Mouse (Mus musculus): ENCODE data around the gene Cnot6. TPM values are rescaled to one million over a fixed set of nuclear protein-coding genes. Genes with fewer than 3 reads are reported as not detected.

The Cnot6 gene
- 109 TPM for polyA plus RNA-seq (2015; fragmentation: Illumina TruSeq; extraction: RNeasy Lipid Tissue Mini Kit (QIAGEN cat#74804); ENCODE audit: insufficient read depth, low replicate concordance)

DNA sequence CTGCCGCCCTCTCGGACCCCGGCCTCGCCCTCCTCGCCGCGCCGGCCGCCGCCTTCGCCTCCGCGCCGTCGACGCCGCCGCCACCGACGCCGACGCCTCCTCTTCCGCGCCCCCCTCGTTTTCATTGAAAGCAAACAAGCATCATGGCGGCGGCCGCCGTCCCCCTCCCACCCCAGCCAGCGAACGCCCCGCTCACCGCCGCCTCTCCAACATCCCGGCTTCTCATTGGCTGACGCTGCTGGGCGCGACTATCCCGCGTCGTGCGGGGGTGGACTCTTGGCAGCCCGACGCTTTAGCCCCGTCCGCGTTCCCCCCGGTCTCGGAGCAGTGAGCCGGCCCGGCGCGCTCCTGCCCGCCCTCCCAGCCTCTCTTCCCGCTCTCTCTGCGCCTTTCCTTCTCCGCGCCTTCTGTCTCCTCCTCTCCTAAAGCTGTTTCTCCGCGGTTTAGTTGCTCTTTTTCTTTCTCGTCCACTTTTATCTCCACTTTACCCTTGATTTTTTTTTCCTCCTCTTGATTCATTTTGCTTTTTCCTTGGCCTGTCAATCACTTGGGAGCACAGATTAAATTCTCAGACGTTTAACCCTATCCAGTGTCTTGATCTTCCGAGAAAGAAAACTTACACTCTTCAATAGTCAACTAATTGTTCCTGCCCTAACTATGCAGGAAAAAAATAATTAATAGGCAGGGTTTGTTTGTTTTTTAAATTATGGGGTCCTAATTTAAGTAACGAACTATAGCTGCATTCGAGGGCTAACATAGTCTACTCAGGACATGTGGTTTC is at the start of gene Cnot6:
Gene Cnot6, minus strand, starts transcription at position 169 of the 781 bp plus-strand sequence.

DNA sequence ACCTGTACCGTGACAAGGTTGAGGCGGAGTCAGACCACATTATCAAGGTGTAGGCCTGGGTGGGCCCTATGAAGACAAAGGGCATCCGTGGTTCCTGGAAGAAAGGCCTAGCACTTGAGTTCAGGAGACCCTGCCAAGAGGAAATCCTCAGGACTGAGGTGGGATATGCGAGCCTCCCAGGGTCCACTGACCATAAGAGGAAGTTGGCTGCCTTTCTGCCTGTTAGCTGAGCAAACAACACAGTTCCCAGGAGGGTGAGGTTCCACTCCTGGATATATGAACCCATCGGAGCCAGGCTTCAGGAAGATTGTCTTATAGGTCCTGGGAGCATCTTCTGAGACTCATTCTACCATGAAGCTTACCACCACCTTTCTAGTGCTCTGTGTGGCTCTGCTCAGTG is 49.2 kb downstream of the Cnot6 start, which contains the start of gene Scgb3a1:
Gene Scgb3a1, plus strand, starts transcription at position 301 of the 400 bp plus-strand sequence.

Other genes with a start within 250 kb of the Cnot6 start
- not detected for gene Olfr1386, start 247.7 kb downstream of the Cnot6 start, polyA plus RNA-seq (2015; fragmentation: Illumina TruSeq; extraction: RNeasy Lipid Tissue Mini Kit (QIAGEN cat#74804); ENCODE audit: insufficient read depth, low replicate concordance)
- gene Olfr1385, start 223.7 kb downstream of the Cnot6 start, polyA plus RNA-seq (2015; fragmentation: Illumina TruSeq; extraction: RNeasy Lipid Tissue Mini Kit (QIAGEN cat#74804); ENCODE audit: insufficient read depth, low replicate concordance), result not detected
- not detected for gene Olfr1384, start 206.0 kb downstream of the Cnot6 start, polyA plus RNA-seq (2015; fragmentation: Illumina TruSeq; extraction: RNeasy Lipid Tissue Mini Kit (QIAGEN cat#74804); ENCODE audit: insufficient read depth, low replicate concordance)
- not detected for gene Olfr1383, start 193.1 kb downstream of the Cnot6 start, polyA plus RNA-seq (2015; fragmentation: Illumina TruSeq; extraction: RNeasy Lipid Tissue Mini Kit (QIAGEN cat#74804); ENCODE audit: insufficient read depth, low replicate concordance)
- gene Olfr1382, start 184.5 kb downstream of the Cnot6 start, polyA plus RNA-seq (2015; fragmentation: Illumina TruSeq; extraction: RNeasy Lipid Tissue Mini Kit (QIAGEN cat#74804); ENCODE audit: insufficient read depth, low replicate concordance), result not detected
- gene Olfr1381, start 169.3 kb downstream of the Cnot6 start, polyA plus RNA-seq (2015; fragmentation: Illumina TruSeq; extraction: RNeasy Lipid Tissue Mini Kit (QIAGEN cat#74804); ENCODE audit: insufficient read depth, low replicate concordance), result not detected
- gene Olfr1380, start 155.8 kb downstream of the Cnot6 start, polyA plus RNA-seq (2015; fragmentation: Illumina TruSeq; extraction: RNeasy Lipid Tissue Mini Kit (QIAGEN cat#74804); ENCODE audit: insufficient read depth, low replicate concordance), result not detected
- 3.9 TPM for gene Flt4, start 103.5 kb downstream of the Cnot6 start, polyA plus RNA-seq (2015; fragmentation: Illumina TruSeq; extraction: RNeasy Lipid Tissue Mini Kit (QIAGEN cat#74804); ENCODE audit: insufficient read depth, low replicate concordance)
- gene Scgb3a1, start 49.1 kb downstream of the Cnot6 start, polyA plus RNA-seq (2015; fragmentation: Illumina TruSeq; extraction: RNeasy Lipid Tissue Mini Kit (QIAGEN cat#74804); ENCODE audit: insufficient read depth, low replicate concordance), result not detected
- 1.6 TPM for gene Gfpt2, start 81.5 kb upstream of the Cnot6 start, polyA plus RNA-seq (2015; fragmentation: Illumina TruSeq; extraction: RNeasy Lipid Tissue Mini Kit (QIAGEN cat#74804); ENCODE audit: insufficient read depth, low replicate concordance)
- 77.1 TPM for gene Mapk9, start 134.0 kb upstream of the Cnot6 start, polyA plus RNA-seq (2015; fragmentation: Illumina TruSeq; extraction: RNeasy Lipid Tissue Mini Kit (QIAGEN cat#74804); ENCODE audit: insufficient read depth, low replicate concordance)
- not detected for gene Rasgef1c, start 189.1 kb upstream of the Cnot6 start, polyA plus RNA-seq (2015; fragmentation: Illumina TruSeq; extraction: RNeasy Lipid Tissue Mini Kit (QIAGEN cat#74804); ENCODE audit: insufficient read depth, low replicate concordance)

All from spleen, adult 10 weeks (tissue).